Mouse (Mus musculus) E14TG2a.4 (cell line): Measurements from ENCODE around the gene Nr1h4.

Experiments used
- H3K27me3 ChIP-seq: 2 replicates; pipeline ENCODE4 v1.6.1; 2014; ENCODE audit warnings: low read length, control low read depth; ENCODE audit not compliant: insufficient read depth
- H3K36me3 ChIP-seq: 2 replicates; pipeline ENCODE4 v1.6.1; 2014; ENCODE audit warnings: low read length, control low read depth; ENCODE audit not compliant: insufficient read depth
- H3K4me1 ChIP-seq: replicated peaks from 2 replicates; pipeline ENCODE4 v1.6.1; 2014; ENCODE audit warnings: low read depth, low read length, control low read depth
- H3K4me3 ChIP-seq: replicated peaks from 2 replicates; pipeline ENCODE4 v1.5.1; 2014; ENCODE audit warnings: mild to moderate bottlenecking, low read length
- H3K9me3 ChIP-seq: 2 replicates; pipeline ENCODE4 v1.6.1; 2014; ENCODE audit warnings: low read length, control low read depth
- CTCF ChIP-seq: conservative IDR thresholded peaks from 2 replicates; pipeline ENCODE4 v1.5.1; 2014; ENCODE audit warnings: low read length
- NANOG ChIP-seq: IDR thresholded peaks from 2 replicates; pipeline ENCODE4 v1.6.1; 2014; ENCODE audit warnings: borderline replicate concordance, low read length, mixed read lengths
- POU5F1 ChIP-seq: IDR thresholded peaks from 2 replicates; pipeline ENCODE4 v1.6.1; 2014; ENCODE audit warnings: low read length, borderline replicate concordance

Gene Nr1h4

DNA sequence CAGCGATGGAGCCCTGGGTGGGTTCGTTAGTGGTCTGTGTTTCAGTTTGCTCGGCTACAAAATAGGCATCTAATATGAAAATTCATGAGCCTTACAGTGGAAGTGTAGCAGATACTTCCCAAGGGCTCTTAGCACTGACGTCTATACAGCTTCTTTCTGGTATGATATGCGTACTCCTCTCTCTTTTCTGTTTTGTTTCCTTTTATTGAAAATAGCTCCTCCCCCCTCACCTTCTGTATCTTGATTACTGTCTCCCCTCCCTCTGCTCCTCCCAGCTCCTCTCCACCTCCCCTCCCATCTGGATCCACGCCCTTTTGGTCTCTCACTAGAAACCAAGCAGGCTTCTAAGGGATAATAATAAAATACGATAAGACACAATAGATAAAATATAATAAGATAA, 37.8 kb downstream of the Nr1h4 start:
- no peaks in the 10 kb centered on the region for H3K27me3 ChIP-seq
- no peaks in the 10 kb centered on the region for H3K9me3 ChIP-seq
- H3K4me3 ChIP-seq, result no peak overlapping the region
- H3K36me3 ChIP-seq, result no peaks in the 10 kb centered on the region
- H3K4me1 ChIP-seq, result no peaks in the 10 kb centered on the region
- TF ChIP-seq CTCF (no peak), NANOG (no peak), POU5F1 (no peak)

DNA sequence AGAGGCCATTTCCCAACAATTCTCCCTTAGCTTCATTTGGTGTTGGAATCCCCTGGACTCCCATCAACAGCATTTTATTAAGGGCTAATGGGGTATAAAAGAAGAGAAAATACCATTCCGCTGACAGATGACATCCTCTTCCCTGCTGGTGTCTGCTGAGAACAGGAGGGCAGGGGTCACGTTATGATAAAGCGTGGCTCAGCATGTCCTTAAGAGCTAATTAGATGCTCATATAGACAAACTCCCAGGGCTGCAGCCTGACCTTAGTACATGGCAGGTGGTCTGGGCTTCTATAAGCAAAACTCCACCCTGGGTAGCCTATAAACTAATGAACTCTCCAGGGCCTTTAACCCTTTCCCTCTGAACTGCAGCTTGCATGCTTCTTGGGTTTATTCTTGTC, 42.1 kb downstream of the Nr1h4 start:
- Histone ChIP-seq H3K27me3 (no peaks in the 10 kb centered on the region), H3K4me3 (no peak overlapping the region), H3K9me3 (no peaks in the 10 kb centered on the region), H3K4me1 (peaks cover 15% of the 10 kb centered on the region), H3K36me3 (no peaks in the 10 kb centered on the region)
- no peak for TF ChIP-seq CTCF
- no peak for TF ChIP-seq NANOG

GRCm38 (mm10) chr10:89490250-89490649, 43.1 kb downstream of the Nr1h4 start:
- H3K4me3 ChIP-seq, result no peak overlapping the region

DNA sequence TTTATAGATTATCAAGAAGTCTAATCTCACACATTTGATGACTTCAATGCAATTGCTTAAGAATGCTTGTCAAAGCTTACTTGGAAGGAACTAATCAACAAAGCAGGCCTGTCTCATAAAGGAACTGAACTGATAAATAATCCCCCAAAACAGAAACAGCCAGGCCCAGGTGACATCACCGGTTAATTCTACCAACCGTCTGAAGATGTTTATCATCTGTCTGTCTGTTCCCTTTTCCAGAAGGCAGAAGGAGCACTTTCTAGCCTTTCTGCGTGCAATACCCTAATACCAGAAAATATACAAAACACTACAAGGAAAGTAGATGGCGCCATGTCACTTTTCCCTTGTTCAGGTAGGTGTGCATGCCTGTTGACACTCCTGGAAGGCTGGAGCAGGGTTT, 43.9 kb downstream of the Nr1h4 start:
- Histone ChIP-seq H3K4me1 (peaks cover 15% of the 10 kb centered on the region), H3K36me3 (no peaks in the 10 kb centered on the region), H3K27me3 (no peaks in the 10 kb centered on the region), H3K4me3 (no peak overlapping the region), H3K9me3 (no peaks in the 10 kb centered on the region)
- TF ChIP-seq CTCF (no peak), NANOG (no peak), POU5F1 (no peak)

More at GRCm38 (mm10) chr10:89490250-89490649, 43.1 kb downstream of the Nr1h4 start:
- Histone ChIP-seq H3K27me3 (no peaks in the 10 kb centered on the region), H3K9me3 (no peaks in the 10 kb centered on the region), H3K4me1 (peaks cover 15% of the 10 kb centered on the region), H3K36me3 (no peaks in the 10 kb centered on the region)
- TF ChIP-seq NANOG (no peak), POU5F1 (no peak), CTCF (no peak)

DNA sequence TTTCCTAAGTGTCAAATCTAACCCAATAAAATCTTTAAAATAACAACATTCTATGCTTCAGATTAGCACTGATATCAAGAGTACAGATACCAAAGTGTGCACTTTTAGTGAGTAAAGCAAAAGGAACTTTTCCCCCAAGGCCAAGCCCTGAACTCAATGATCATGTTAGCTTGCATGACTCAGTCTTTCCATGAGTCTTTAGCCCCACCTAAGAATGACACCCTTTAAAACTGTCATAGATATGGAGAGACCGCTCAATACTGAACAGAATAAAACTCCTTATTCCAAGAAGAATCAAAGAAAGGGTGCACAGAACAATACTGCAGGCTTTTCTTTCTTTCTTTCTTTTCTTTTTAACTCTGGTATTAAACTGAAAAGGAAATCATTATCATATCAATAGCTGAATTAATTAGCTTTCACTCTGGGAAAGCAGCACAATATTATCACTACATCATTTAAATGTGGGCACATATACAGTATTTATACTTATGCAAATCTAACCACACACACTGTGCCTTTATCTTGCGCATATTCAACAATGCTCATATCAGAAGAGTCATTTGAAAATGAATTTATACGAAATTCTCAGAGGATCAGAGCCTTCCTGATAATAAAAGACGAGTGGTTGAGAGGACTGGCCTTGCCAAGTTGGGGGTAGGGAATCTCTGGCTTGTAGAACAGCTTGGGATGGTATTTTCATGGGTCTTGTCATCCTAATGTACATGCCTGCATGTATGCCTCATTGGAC, 46.2 kb downstream of the Nr1h4 start:
- TF ChIP-seq POU5F1, result no peak
- TF ChIP-seq CTCF, result no peak
- Histone ChIP-seq H3K36me3 (no peaks in the 10 kb centered on the region), H3K9me3 (no peaks in the 10 kb centered on the region), H3K27me3 (no peaks in the 10 kb centered on the region), H3K4me1 (peaks cover 19% of the 10 kb centered on the region), H3K4me3 (no peak overlapping the region)

GRCm38 (mm10) chr10:89484907-89485306, 48.5 kb downstream of the Nr1h4 start:
- Histone ChIP-seq H3K27me3 (no peaks in the 10 kb centered on the region), H3K4me1 (peaks cover 25% of the 10 kb centered on the region), H3K9me3 (peaks cover 4% of the 10 kb centered on the region; the same call in 1 of the 2 replicates), H3K4me3 (no peak overlapping the region), H3K36me3 (no peaks in the 10 kb centered on the region)
- TF ChIP-seq POU5F1, result no peak
- TF ChIP-seq NANOG, result no peak
- TF ChIP-seq CTCF, result no peak

DNA sequence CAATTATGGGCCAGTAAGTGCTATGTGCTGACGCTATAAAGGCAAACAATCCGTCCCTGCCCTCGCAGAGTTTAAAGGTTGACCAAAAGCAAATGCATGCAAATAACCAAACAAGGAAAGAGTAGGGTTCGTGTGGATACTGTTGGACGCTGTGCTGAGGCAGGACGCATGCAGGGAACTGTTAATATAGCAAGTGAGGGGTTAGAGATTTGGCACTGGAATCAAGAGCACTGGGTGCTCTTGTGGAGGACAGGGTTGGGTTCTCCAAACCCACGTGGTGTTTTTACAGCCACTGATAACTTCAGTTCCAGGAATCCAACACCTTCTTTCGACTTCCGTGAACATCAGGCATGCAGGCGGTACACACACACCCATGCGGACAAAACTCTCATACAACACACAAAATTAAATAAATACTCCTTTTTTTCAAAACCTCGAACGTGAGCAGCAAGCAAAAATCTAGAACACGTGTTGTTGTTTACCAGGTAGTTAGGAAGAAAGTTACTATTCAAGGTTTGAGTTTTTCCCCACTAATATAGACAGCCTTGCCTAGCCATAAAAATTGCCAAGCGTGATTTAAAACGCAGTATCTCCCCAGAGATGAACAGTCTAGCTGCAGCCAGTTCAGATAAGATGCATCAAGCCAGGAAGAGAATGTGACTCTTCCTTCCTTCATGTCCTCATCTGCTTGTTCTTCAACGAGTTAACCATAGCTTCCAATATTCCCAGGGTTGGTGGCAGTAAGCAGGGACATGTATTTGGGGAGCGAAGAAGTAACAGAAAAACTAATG, 49.4 kb downstream of the Nr1h4 start:
- no peaks in the 10 kb centered on the region for H3K27me3 ChIP-seq
- H3K4me1 ChIP-seq, result peaks cover 25% of the 10 kb centered on the region
- peaks cover 4% of the 10 kb centered on the region; the same call in 1 of the 2 replicates for H3K9me3 ChIP-seq
- TF ChIP-seq CTCF (no peak), NANOG (no peak), POU5F1 (no peak)
- H3K36me3 ChIP-seq, result no peaks in the 10 kb centered on the region
- no peak overlapping the region for H3K4me3 ChIP-seq

DNA sequence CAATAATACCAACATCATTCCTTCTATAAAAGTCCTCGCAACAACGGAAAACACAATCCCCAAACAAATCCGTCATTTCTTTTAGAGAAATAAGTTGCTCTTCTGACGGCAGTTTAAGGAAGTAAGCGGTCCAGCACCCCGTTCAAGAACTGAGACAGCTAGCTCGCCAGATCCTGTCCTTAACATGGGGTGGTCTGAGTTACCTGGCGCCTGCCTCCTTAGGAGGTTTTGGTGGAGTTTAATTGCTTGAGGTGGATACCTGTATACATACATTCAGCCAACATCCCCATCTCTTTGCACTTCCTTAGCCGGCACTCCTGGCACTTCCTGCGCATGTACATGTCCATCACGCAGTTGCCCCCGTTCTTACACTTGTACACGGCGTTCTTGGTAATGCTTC, 50.3 kb downstream of the Nr1h4 start:
- peaks cover 4% of the 10 kb centered on the region; the same call in 1 of the 2 replicates for H3K9me3 ChIP-seq
- peaks cover 25% of the 10 kb centered on the region for H3K4me1 ChIP-seq
- TF ChIP-seq NANOG (no peak), CTCF (no peak), POU5F1 (no peak)

More for the DNA sequence above, 50.3 kb downstream of the Nr1h4 start:
- no peaks in the 10 kb centered on the region for H3K27me3 ChIP-seq
- H3K4me3 ChIP-seq, result no peak overlapping the region
- no peaks in the 10 kb centered on the region for H3K36me3 ChIP-seq
